Mouse (Mus musculus): ENCODE results near the gene Obsl1. TPM values are rescaled to one million over a fixed set of nuclear protein-coding genes. Genes with fewer than 3 reads are reported as not detected.

The Obsl1 gene
- polyA plus RNA-seq, 1 experiment: 20.7 TPM

DNA sequence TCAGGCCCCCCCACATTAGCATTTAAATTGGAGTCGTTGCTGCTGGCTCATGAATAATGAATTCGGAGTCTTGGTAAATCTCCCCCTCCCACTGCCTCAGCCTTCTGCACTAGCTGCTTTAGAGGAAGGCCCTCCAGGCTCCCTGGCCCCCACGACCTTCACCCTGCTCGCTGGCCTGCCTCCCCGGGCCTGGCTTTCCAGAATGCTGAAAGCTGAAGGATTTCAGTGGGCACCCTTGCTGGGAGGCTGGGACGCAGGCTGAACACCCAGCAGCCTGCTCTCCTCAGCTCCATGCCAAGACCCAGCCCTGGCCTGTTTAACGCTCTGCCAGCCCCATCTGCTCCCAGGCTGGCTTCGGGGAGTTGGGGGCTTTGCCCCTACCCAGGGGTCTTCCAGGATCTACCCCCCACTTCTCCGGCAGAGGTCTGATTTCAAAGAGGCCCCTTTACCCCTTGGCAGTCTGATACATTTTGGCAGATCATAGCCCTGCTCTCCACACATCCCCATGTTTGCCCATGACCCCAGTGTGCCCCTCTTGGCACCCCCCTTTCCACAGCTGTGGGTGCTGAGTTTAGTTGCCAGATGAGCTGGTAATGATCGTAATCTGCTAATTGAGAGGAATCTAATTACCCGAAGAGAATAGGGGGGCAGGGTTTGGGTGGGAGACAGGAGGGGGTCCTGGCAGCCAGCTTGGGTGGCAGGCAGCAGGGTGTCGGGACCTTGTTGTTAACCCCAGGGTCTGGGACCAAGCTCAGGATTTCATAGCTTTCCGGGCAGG lies 62.8 kb downstream of the Obsl1 start:
- no peaks in the 10 kb centered on the region for H3K4me1 ChIP-seq (ENCODE audit: control insufficient read depth, insufficient read depth, low read length)
- WGBS: 58% methylated on average over 13 of the region's 13 CpGs
- H3K4me3 ChIP-seq (replicated peaks; ENCODE audit: extremely low read depth, low read depth, low read length): no peak overlapping the region
- no peak for DNase-seq
- TF ChIP-seq POLR2A (IDR thresholded peaks at IDR 0.05; ENCODE audit: borderline replicate concordance, extremely low read depth, low read depth, low read length) (no peak), CTCF (IDR thresholded peaks at IDR 0.05; ENCODE audit: insufficient read depth, low read length) (no peak)

DNA sequence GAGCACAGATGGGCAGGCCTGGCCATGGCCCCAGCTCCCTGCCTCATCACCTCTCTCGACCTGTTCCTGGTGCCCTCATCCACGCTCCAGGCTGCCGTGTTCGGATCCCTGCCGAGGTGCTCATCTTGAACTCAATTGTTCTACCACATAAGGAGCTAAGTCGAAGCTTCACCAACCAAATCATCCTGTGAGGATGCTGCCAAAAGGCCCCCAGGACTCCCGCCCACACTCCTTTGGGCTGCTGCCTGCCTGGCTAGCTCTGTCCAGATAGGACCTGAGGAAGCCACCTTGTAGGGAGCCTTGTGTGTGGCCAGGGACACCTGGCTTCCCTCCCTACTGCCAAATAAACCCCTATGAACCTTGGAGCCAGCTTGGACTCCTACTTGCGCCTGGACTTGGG lies 63.4 kb downstream of the Obsl1 start:
- H3K4me3 ChIP-seq (replicated peaks; ENCODE audit: extremely low read depth, low read depth, low read length): no peak overlapping the region
- no peak for DNase-seq
- no peaks in the 10 kb centered on the region for H3K4me1 ChIP-seq (ENCODE audit: control insufficient read depth, insufficient read depth, low read length)
- 72% methylated on average over 8 of the region's 8 CpGs for WGBS
- TF ChIP-seq POLR2A (IDR thresholded peaks at IDR 0.05; ENCODE audit: borderline replicate concordance, extremely low read depth, low read depth, low read length) (no peak), CTCF (IDR thresholded peaks at IDR 0.05; ENCODE audit: insufficient read depth, low read length) (no peak)

DNA sequence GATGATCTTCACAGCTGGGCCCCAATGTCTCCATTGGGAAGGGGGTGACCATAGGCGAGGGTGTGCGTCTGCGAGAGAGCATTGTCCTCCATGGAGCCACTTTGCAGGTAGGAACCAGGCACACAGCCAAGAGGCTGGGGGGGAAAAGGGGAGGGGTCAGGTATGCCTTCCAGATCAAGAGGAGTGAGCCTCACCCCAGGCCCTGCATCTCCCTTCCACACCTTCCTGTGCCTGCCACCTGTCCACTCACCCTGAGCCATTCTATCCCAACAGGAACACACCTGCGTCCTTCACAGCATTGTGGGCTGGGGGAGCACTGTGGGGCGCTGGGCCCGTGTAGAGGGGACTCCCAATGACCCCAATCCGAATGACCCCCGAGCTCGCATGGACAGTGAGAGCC lies 64.1 kb downstream of the Obsl1 start:
- DNase-seq: no peak
- H3K4me1 ChIP-seq (ENCODE audit: control insufficient read depth, insufficient read depth, low read length): no peaks in the 10 kb centered on the region
- no peak overlapping the region for H3K4me3 ChIP-seq (replicated peaks; ENCODE audit: extremely low read depth, low read depth, low read length)
- WGBS: 84% methylated on average over 9 of the region's 9 CpGs
- no peak for TF ChIP-seq POLR2A (IDR thresholded peaks at IDR 0.05; ENCODE audit: borderline replicate concordance, extremely low read depth, low read depth, low read length)
- TF ChIP-seq CTCF (IDR thresholded peaks at IDR 0.05; ENCODE audit: insufficient read depth, low read length): no peak

DNA sequence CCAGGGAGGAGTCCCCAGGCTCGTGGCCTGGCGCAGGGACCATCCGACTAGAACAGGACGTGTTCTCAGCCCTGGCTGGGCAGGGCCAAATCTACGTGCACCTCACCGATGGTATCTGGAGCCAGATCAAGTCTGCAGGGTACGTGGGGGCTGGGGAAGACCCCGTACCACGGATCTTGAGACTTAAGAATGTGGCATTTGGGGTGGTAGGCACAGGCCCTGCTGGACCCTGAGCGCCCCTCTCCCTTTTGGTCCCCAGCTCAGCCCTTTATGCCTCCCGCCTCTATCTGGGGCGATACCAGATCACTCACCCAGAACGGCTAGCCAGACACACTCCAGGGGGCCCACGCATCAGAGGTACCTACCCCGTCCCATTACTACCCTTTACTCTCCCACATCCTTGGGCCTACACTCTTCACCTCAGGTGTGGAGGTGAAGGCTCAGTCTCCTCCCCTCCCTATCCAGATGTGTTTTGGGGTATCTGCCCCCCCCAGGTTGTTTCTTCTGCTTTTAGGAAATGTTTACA lies 64.7 kb downstream of the Obsl1 start:
- Histone ChIP-seq H3K4me1 (ENCODE audit: control insufficient read depth, insufficient read depth, low read length) (0 out of 2 replicates have a peak, but pooled peaks cover 4% of the 10 kb centered on the region), H3K4me3 (replicated peaks; ENCODE audit: extremely low read depth, low read depth, low read length) (no peak overlapping the region)
- DNase-seq: no peak
- TF ChIP-seq POLR2A (IDR thresholded peaks at IDR 0.05; ENCODE audit: borderline replicate concordance, extremely low read depth, low read depth, low read length): no peak
- no peak for TF ChIP-seq CTCF (IDR thresholded peaks at IDR 0.05; ENCODE audit: insufficient read depth, low read length)
- 89% methylated on average over 15 of the region's 15 CpGs for WGBS

- no peak overlapping the region for H3K4me3 ChIP-seq (replicated peaks; ENCODE audit: extremely low read depth, low read depth, low read length)
- peaks cover 4% of the 10 kb centered on the region; the same call in 1 of the 2 replicates for H3K4me1 ChIP-seq (ENCODE audit: control insufficient read depth, insufficient read depth, low read length)
- 94% methylated on average over 7 of the region's 7 CpGs for WGBS
- DNase-seq: no peak
- TF ChIP-seq CTCF (IDR thresholded peaks at IDR 0.05; ENCODE audit: insufficient read depth, low read length) (no peak), POLR2A (IDR thresholded peaks at IDR 0.05; ENCODE audit: borderline replicate concordance, extremely low read depth, low read depth, low read length) (no peak)
Observed at GRCm38 (mm10) chr1:75440661-75441060, 65.6 kb downstream of the Obsl1 start.

GRCm38 (mm10) chr1:75438782-75439181 lies 67.5 kb downstream of the Obsl1 start:
- TF ChIP-seq CTCF (IDR thresholded peaks at IDR 0.05; ENCODE audit: insufficient read depth, low read length) (no peak), POLR2A (IDR thresholded peaks at IDR 0.05; ENCODE audit: borderline replicate concordance, extremely low read depth, low read depth, low read length) (no peak)
- no peak overlapping the region for H3K4me3 ChIP-seq (replicated peaks; ENCODE audit: extremely low read depth, low read depth, low read length)
- 87% methylated on average over 8 of the region's 9 CpGs for WGBS
- H3K4me1 ChIP-seq (ENCODE audit: control insufficient read depth, insufficient read depth, low read length): peaks cover 4% of the 10 kb centered on the region; the same call in 1 of the 2 replicates
- DNase-seq: no peak

DNA sequence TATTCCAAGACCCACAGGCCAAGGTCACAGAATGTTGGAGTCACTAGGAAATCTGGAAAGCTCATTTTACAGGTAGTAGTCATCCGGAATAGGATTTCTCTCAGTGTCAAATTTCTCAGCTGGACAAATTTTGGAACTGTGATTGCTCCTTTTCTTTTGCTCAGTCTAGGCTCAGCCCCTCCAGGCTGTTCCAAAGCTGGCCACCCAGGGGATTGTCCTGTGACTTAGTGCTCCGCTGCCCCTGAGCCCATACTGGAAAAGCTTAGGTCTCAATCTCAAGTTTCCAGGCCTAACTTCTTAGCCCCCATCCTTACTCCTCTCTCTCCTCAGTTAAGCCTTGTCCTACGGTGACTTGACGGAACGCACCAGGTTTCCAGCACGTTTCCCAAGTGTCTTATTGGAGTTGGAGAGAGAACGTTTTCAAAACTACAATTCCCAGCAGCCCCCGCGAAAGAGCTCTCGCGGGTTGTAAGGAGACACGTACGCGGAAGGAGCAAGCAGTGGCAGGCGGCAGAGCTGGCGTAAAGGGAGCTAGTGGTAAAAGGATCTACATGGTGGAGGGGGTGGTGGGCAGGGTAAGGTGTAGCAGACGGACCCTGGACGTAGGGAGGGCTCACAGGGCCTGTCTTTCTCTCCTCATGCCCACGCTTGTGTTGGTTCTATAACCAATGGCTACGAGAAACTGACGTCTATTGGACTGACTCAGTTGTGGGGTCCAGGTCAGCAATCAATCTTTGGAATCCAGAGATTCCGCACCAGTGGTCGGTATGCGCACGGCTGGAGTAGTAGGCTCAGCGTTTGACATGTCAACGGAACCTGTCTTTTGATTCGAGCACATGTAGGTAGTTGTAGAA lies 70.5 kb downstream of the Obsl1 start, which contains the start of gene Gmppa:
Gmppa (plus strand) TSS at position 456 of the 854 bp plus-strand sequence.
- WGBS: 5% methylated on average over 28 of the region's 28 CpGs
- Histone ChIP-seq H3K4me1 (ENCODE audit: control insufficient read depth, insufficient read depth, low read length) (peaks cover 4% of the 10 kb centered on the region; the same call in 1 of the 2 replicates), H3K4me3 (replicated peaks; ENCODE audit: extremely low read depth, low read depth, low read length) (peak within 1 kb of the TSS; percentile 94)
- peak; percentile 77 for DNase-seq
- TF ChIP-seq POLR2A (IDR thresholded peaks at IDR 0.05; ENCODE audit: borderline replicate concordance, extremely low read depth, low read depth, low read length) (peak; percentile 94), CTCF (IDR thresholded peaks at IDR 0.05; ENCODE audit: insufficient read depth, low read length) (no peak)

Other genes starting within 250 kb of the Obsl1 start
- gene Ptprn, start 241.9 kb downstream of the Obsl1 start, polyA plus RNA-seq (2012; rRNA removed): 2.1 and 2.5 TPM in 2 replicates
- 1.2 and 2.5 TPM in 2 replicates for gene Resp18, start 228.0 kb downstream of the Obsl1 start, polyA plus RNA-seq (2012; rRNA removed)
- 104 and 129 TPM in 2 replicates for gene Dnpep, start 188.5 kb downstream of the Obsl1 start, polyA plus RNA-seq (2012; rRNA removed)
- 107 and 185 TPM in 2 replicates for gene Des, start 146.1 kb downstream of the Obsl1 start, polyA plus RNA-seq (2012; rRNA removed)
- 31.5 and 35.0 TPM in 2 replicates for gene Speg, start 131.2 kb downstream of the Obsl1 start, polyA plus RNA-seq (2012; rRNA removed)
- gene Gmppa, start 70.5 kb downstream of the Obsl1 start, polyA plus RNA-seq (2012; rRNA removed): 106 and 125 TPM in 2 replicates
- gene Asic4, start 56.0 kb downstream of the Obsl1 start, polyA plus RNA-seq (2012; rRNA removed): 0.05 TPM in 1 of 2 replicates, not detected in the other
- gene Chpf, start 27.1 kb downstream of the Obsl1 start, polyA plus RNA-seq (2012; rRNA removed): 89.7 and 127 TPM in 2 replicates
- gene Tmem198, start 26.9 kb downstream of the Obsl1 start, polyA plus RNA-seq (2012; rRNA removed): 5.2 and 7.4 TPM in 2 replicates
- 13.6 and 14.3 TPM in 2 replicates for gene Inha, start 625 bp upstream of the Obsl1 start, polyA plus RNA-seq (2012; rRNA removed)
- gene Stk11ip, start 15.1 kb upstream of the Obsl1 start, polyA plus RNA-seq (2012; rRNA removed): 44.1 and 50.6 TPM in 2 replicates
- 29.7 and 35.3 TPM in 2 replicates for gene Slc4a3, start 39.8 kb upstream of the Obsl1 start, polyA plus RNA-seq (2012; rRNA removed)